Mouse (Mus musculus) CH12.LX (cell line): ENCODE data around the gene Aass.

Experiments used
- CTCF ChIP-seq, 2 experiments: IDR thresholded peaks in 1 of 2; conservative IDR thresholded peaks in 1 of 2; 2 replicates each; pipeline ENCODE4 v1.5.1; 2011 to 2012; ENCODE audit warnings: low read depth in 2 of 2, low read length in 2 of 2, improper control_type of control experiment in 1 of 2, inconsistent platforms in 1 of 2, mild to moderate bottlenecking in 1 of 2, moderate library complexity in 1 of 2
- POLR2A ChIP-seq: IDR thresholded peaks from 2 replicates; pipeline ENCODE4 v1.6.1; 2011; ENCODE audit warnings: low read depth, mild to moderate bottlenecking, improper control_type of control experiment, low read length

GRCm38 (mm10) chr6:23129201-23129600, 3.6 kb downstream of the Aass start:
- TF ChIP-seq POLR2A (no peak), CTCF (conservative IDR thresholded peaks at IDR 0.05 in 1 of 2, IDR thresholded peaks at IDR 0.05 in 1 of 2; ENCODE audit: low read depth in 2 of 2, low read length in 2 of 2) (no peak)
